Mouse (Mus musculus): ENCODE measurements around the gene Olfr885. TPM values are rescaled to one million over a fixed set of nuclear protein-coding genes. Genes with fewer than 3 reads are reported as not detected.

Olfr885 gene
- polyA plus RNA-seq (2012; ENCODE audit: insufficient read depth, insufficient read length, missing spikeins): not detected in 2 replicates

GRCm38 (mm10) chr9:38061022-38061421 is at the start of gene Olfr885:
Olfr885 (plus strand) TSS chr9:38061322.
- no peaks in the 10 kb centered on the region for H3K4me1 ChIP-seq (ENCODE audit: control insufficient read depth, insufficient read depth, low read length)
- TF ChIP-seq POLR2A (IDR thresholded peaks at IDR 0.05; ENCODE audit: borderline replicate concordance, low read depth, low read length) (no peak), CTCF (IDR thresholded peaks at IDR 0.05; ENCODE audit: low read depth, low read length) (no peak)
- H3K4me3 ChIP-seq (ENCODE audit: insufficient read depth, low read length): no peak within 1 kb of the TSS
- H3K27ac ChIP-seq (ENCODE audit: insufficient read depth, low read depth, low read length): no peak within 1 kb of the TSS

GRCm38 (mm10) chr9:38025508-38025907 is 35.6 kb upstream of the Olfr885 start, which contains the start of gene Olfr883:
Olfr883 (plus strand) TSS chr9:38025808.
- TF ChIP-seq CTCF (IDR thresholded peaks at IDR 0.05; ENCODE audit: low read depth, low read length) (no peak), POLR2A (IDR thresholded peaks at IDR 0.05; ENCODE audit: borderline replicate concordance, low read depth, low read length) (no peak)
- no peak within 1 kb of the TSS for H3K27ac ChIP-seq (ENCODE audit: insufficient read depth, low read depth, low read length)
- no peaks in the 10 kb centered on the region for H3K4me1 ChIP-seq (ENCODE audit: control insufficient read depth, insufficient read depth, low read length)
- H3K4me3 ChIP-seq (ENCODE audit: insufficient read depth, low read length): no peak within 1 kb of the TSS

GRCm38 (mm10) chr9:38046255-38046654 is 14.9 kb upstream of the Olfr885 start, which contains the start of gene Olfr884:
Olfr884 (plus strand) TSS chr9:38046555.
- H3K4me3 ChIP-seq (ENCODE audit: insufficient read depth, low read length): no peak within 1 kb of the TSS
- no peak within 1 kb of the TSS for H3K27ac ChIP-seq (ENCODE audit: insufficient read depth, low read depth, low read length)
- TF ChIP-seq POLR2A (IDR thresholded peaks at IDR 0.05; ENCODE audit: borderline replicate concordance, low read depth, low read length): no peak
- TF ChIP-seq CTCF (IDR thresholded peaks at IDR 0.05; ENCODE audit: low read depth, low read length): no peak
- no peaks in the 10 kb centered on the region for H3K4me1 ChIP-seq (ENCODE audit: control insufficient read depth, insufficient read depth, low read length)

GRCm38 (mm10) chr9:38083772-38084171 is 22.6 kb downstream of the Olfr885 start, which contains the start of gene Olfr887:
Olfr887 (plus strand) TSS chr9:38084072.
- H3K4me1 ChIP-seq (ENCODE audit: control insufficient read depth, insufficient read depth, low read length): no peaks in the 10 kb centered on the region
- H3K27ac ChIP-seq (ENCODE audit: insufficient read depth, low read depth, low read length): no peak within 1 kb of the TSS
- H3K4me3 ChIP-seq (ENCODE audit: insufficient read depth, low read length): no peak within 1 kb of the TSS
- no peak for TF ChIP-seq POLR2A (IDR thresholded peaks at IDR 0.05; ENCODE audit: borderline replicate concordance, low read depth, low read length)
- no peak for TF ChIP-seq CTCF (IDR thresholded peaks at IDR 0.05; ENCODE audit: low read depth, low read length)

GRCm38 (mm10) chr9:38107828-38108227 is 46.7 kb downstream of the Olfr885 start, which contains the start of gene Olfr888:
Olfr888 (plus strand) TSS chr9:38108128.
- no peak for TF ChIP-seq CTCF (IDR thresholded peaks at IDR 0.05; ENCODE audit: low read depth, low read length)
- Histone ChIP-seq H3K4me3 (ENCODE audit: insufficient read depth, low read length) (no peak within 1 kb of the TSS), H3K27ac (ENCODE audit: insufficient read depth, low read depth, low read length) (no peak within 1 kb of the TSS), H3K4me1 (ENCODE audit: control insufficient read depth, insufficient read depth, low read length) (no peaks in the 10 kb centered on the region)

Other genes starting within 250 kb of the Olfr885 start
- not detected in 2 replicates for gene Olfr877, start 207.1 kb upstream of the Olfr885 start, polyA plus RNA-seq (2012; ENCODE audit: insufficient read depth, insufficient read length, missing spikeins)
- 0.16 TPM in 1 of 2 replicates, not detected in the other for gene Olfr145, start 164.6 kb upstream of the Olfr885 start, polyA plus RNA-seq (2012; ENCODE audit: insufficient read depth, insufficient read length, missing spikeins)
- gene Olfr878, start 143.5 kb upstream of the Olfr885 start, polyA plus RNA-seq (2012; ENCODE audit: insufficient read depth, insufficient read length, missing spikeins): not detected in 2 replicates
- gene Olfr881, start 69.5 kb upstream of the Olfr885 start, polyA plus RNA-seq (2012; ENCODE audit: insufficient read depth, insufficient read length, missing spikeins): not detected in 2 replicates
- not detected in 2 replicates for gene Olfr883, start 35.5 kb upstream of the Olfr885 start, polyA plus RNA-seq (2012; ENCODE audit: insufficient read depth, insufficient read length, missing spikeins)
- gene Olfr884, start 14.8 kb upstream of the Olfr885 start, polyA plus RNA-seq (2012; ENCODE audit: insufficient read depth, insufficient read length, missing spikeins): not detected in 2 replicates
- not detected in 2 replicates for gene Olfr887, start 22.8 kb downstream of the Olfr885 start, polyA plus RNA-seq (2012; ENCODE audit: insufficient read depth, insufficient read length, missing spikeins)
- not detected in 2 replicates for gene Olfr888, start 46.8 kb downstream of the Olfr885 start, polyA plus RNA-seq (2012; ENCODE audit: insufficient read depth, insufficient read length, missing spikeins)
- gene Olfr889, start 53.9 kb downstream of the Olfr885 start, polyA plus RNA-seq (2012; ENCODE audit: insufficient read depth, insufficient read length, missing spikeins): not detected in 2 replicates
- gene Olfr890, start 81.2 kb downstream of the Olfr885 start, polyA plus RNA-seq (2012; ENCODE audit: insufficient read depth, insufficient read length, missing spikeins): not detected in 2 replicates
- not detected in 2 replicates for gene Olfr891, start 119.5 kb downstream of the Olfr885 start, polyA plus RNA-seq (2012; ENCODE audit: insufficient read depth, insufficient read length, missing spikeins)
- not detected in 2 replicates for gene Olfr893, start 147.0 kb downstream of the Olfr885 start, polyA plus RNA-seq (2012; ENCODE audit: insufficient read depth, insufficient read length, missing spikeins)
- gene Olfr894, start 156.7 kb downstream of the Olfr885 start, polyA plus RNA-seq (2012; ENCODE audit: insufficient read depth, insufficient read length, missing spikeins): not detected in 2 replicates
- gene Olfr143, start 191.5 kb downstream of the Olfr885 start, polyA plus RNA-seq (2012; ENCODE audit: insufficient read depth, insufficient read length, missing spikeins): not detected in 2 replicates
- gene Olfr895, start 206.5 kb downstream of the Olfr885 start, polyA plus RNA-seq (2012; ENCODE audit: insufficient read depth, insufficient read length, missing spikeins): not detected in 2 replicates
- not detected in 2 replicates for gene Olfr896-ps1, start 229.8 kb downstream of the Olfr885 start, polyA plus RNA-seq (2012; ENCODE audit: insufficient read depth, insufficient read length, missing spikeins)

All from bone marrow macrophage, adult 2 months (primary cell).